Mouse (Mus musculus) heart, adult 2 months (tissue): ENCODE data around the gene Tmem116.

ENCODE experiments used
- CTCF ChIP-seq: fragments of 200-600 bp; IDR thresholded peaks from 2 replicates; pipeline ENCODE4 v1.8.1; 2022; ENCODE audit warnings: antibody characterized with exemption, mild to moderate bottlenecking, moderate library complexity
- POLR2A ChIP-seq: fragments of 200-500 bp; IDR thresholded peaks from 2 replicates; pipeline ENCODE4 v1.6.1; 2011; ENCODE audit warnings: mild to moderate bottlenecking, low read depth, low read length, control low read depth; ENCODE audit not compliant: insufficient read depth

GRCm38 (mm10) chr5:121500719-121501118 lies 49.0 kb downstream of the Tmem116 start:
- no peak for TF ChIP-seq POLR2A
- no peak for TF ChIP-seq CTCF
